Comparison of ENCODE assay signal across 8 mouse cellular contexts in genomic region chr8:69584611-69585202, GRCm38 (mm10). TPM values are rescaled to one million over a fixed set of nuclear protein-coding genes. Genes with fewer than 3 reads are reported as not detected.
DNase-seq lines count a peak whose midpoint lies in the region; ATAC-seq and TF ChIP-seq lines count a peak whose summit lies in the region.

No protein-coding gene starts in this region.

- H3K4me3 ChIP-seq in ES-Bruce4 (ENCODE audit: low read depth, low read length), result peak overlapping the region; percentile 55
- H3K4me3 ChIP-seq in embryonic facial prominence, embryonic 12.5 days, result peak overlapping the region; percentile 48
- peak overlapping the region; percentile 58 for H3K4me3 ChIP-seq in heart, embryonic 15.5 days
- peak overlapping the region; percentile 43 for H3K4me3 ChIP-seq in liver, postnatal 0 days (ENCODE audit: low read depth, low read length)
- H3K4me3 ChIP-seq in olfactory bulb, adult 2 months (ENCODE audit: insufficient read depth, low read depth, low read length), result peak overlapping the region; percentile 59

- no peak for TF ChIP-seq POLR2A in ES-Bruce4 (IDR thresholded peaks at IDR 0.05; ENCODE audit: insufficient read depth, low read length)
- no peak for TF ChIP-seq POLR2A in olfactory bulb, adult 2 months (IDR thresholded peaks at IDR 0.05; ENCODE audit: insufficient read depth, low read depth, low read length)

- H3K9me3 ChIP-seq in ES-Bruce4 (replicated peaks; ENCODE audit: control insufficient read depth, insufficient read depth, low read length, poor library complexity, severe bottlenecking), result no peaks in the 10 kb centered on the region; the same call in 1 of the 2 replicates
- no peaks in the 10 kb centered on the region for H3K9me3 ChIP-seq in embryonic facial prominence, embryonic 12.5 days
- H3K9me3 ChIP-seq in heart, embryonic 15.5 days (replicated peaks), result no peaks in the 10 kb centered on the region
- no peaks in the 10 kb centered on the region for H3K9me3 ChIP-seq in liver, postnatal 0 days (ENCODE audit: low read length)

- TF ChIP-seq CTCF in ES-Bruce4 (IDR thresholded peaks at IDR 0.05; ENCODE audit: low read depth, low read length), result no peak
- no peak for TF ChIP-seq CTCF in liver, postnatal 0 days (IDR thresholded peaks at IDR 0.05; ENCODE audit: low read depth)
- no peak for TF ChIP-seq CTCF in olfactory bulb, adult 2 months (IDR thresholded peaks at IDR 0.05; ENCODE audit: insufficient read depth, low read depth, low read length)

- no peaks in the 10 kb centered on the region for H3K36me3 ChIP-seq in ES-Bruce4 (ENCODE audit: control insufficient read depth, insufficient read depth, low read length, poor library complexity, severe bottlenecking)
- H3K36me3 ChIP-seq in embryonic facial prominence, embryonic 12.5 days, result no peaks in the 10 kb centered on the region
- H3K36me3 ChIP-seq in heart, embryonic 15.5 days, result no peaks in the 10 kb centered on the region
- H3K36me3 ChIP-seq in liver, postnatal 0 days (replicated peaks; ENCODE audit: insufficient read depth, low read length), result no peaks in the 10 kb centered on the region

- H3K9ac ChIP-seq in ES-Bruce4 (ENCODE audit: low read depth, poor library complexity, severe bottlenecking), result peak overlapping the region; percentile 81
- H3K9ac ChIP-seq in embryonic facial prominence, embryonic 12.5 days, result peak overlapping the region; percentile 73
- H3K9ac ChIP-seq in heart, embryonic 15.5 days, result peak overlapping the region; percentile 67
- peak overlapping the region; percentile 34; the same call in 1 of the 2 replicates for H3K9ac ChIP-seq in liver, postnatal 0 days (replicated peaks)

- 2% methylated on average over 54 of the region's 54 CpGs for WGBS in embryonic facial prominence, embryonic 12.5 days
- WGBS in heart, embryonic 15.5 days, result 1% methylated on average over 54 of the region's 54 CpGs
- WGBS in liver, postnatal 0 days (ENCODE audit: insufficient replicate concordance), result 2% methylated on average over 53 of the region's 54 CpGs
- 1% methylated on average over 54 of the region's 54 CpGs for WGBS in olfactory bulb, adult 2 months

- TF ChIP-seq EP300 in ES-Bruce4 (IDR thresholded peaks at IDR 0.05; ENCODE audit: insufficient read depth, low read depth, low read length), result no peak
- TF ChIP-seq EP300 in liver, postnatal 0 days (IDR thresholded peaks at IDR 0.05; ENCODE audit: low read depth), result no peak

- peak; percentile 62 for DNase-seq in adrenal gland, postnatal 14 days
- peak; percentile 28 to 54 for DNase-seq in kidney, postnatal 25 days
- DNase-seq in liver, postnatal 0 days, result peak; percentile 17

- H3K27ac ChIP-seq in ES-Bruce4 (ENCODE audit: insufficient read depth, low read length), result no peak overlapping the region
- no peak overlapping the region for H3K27ac ChIP-seq in embryonic facial prominence, embryonic 12.5 days
- H3K27ac ChIP-seq in heart, embryonic 15.5 days, result no peak overlapping the region
- no peak overlapping the region for H3K27ac ChIP-seq in liver, postnatal 0 days (ENCODE audit: low read depth)
- H3K27ac ChIP-seq in olfactory bulb, adult 2 months (ENCODE audit: insufficient read depth, low read depth, low read length), result peak overlapping the region; percentile 16; the same call in 1 of the 2 replicates

- H3K4me1 ChIP-seq in ES-Bruce4 (ENCODE audit: control insufficient read depth, insufficient read depth, low read length), result no peaks in the 10 kb centered on the region
- no peaks in the 10 kb centered on the region for H3K4me1 ChIP-seq in embryonic facial prominence, embryonic 12.5 days
- 0 out of 2 replicates have a peak, but pooled peaks cover 6% of the 10 kb centered on the region for H3K4me1 ChIP-seq in heart, embryonic 15.5 days (replicated peaks)
- no peaks in the 10 kb centered on the region for H3K4me1 ChIP-seq in liver, postnatal 0 days (ENCODE audit: insufficient read depth)
- H3K4me1 ChIP-seq in olfactory bulb, adult 2 months (ENCODE audit: control insufficient read depth, insufficient read depth, low read length), result peaks cover 4% of the 10 kb centered on the region; the same call in 1 of the 2 replicates

- H3K4me2 ChIP-seq in embryonic facial prominence, embryonic 12.5 days (replicated peaks), result peak overlapping the region; percentile 80
- H3K4me2 ChIP-seq in heart, embryonic 15.5 days, result peak overlapping the region; percentile 95
- H3K4me2 ChIP-seq in liver, postnatal 0 days (ENCODE audit: low read depth, low read length), result peak overlapping the region; percentile 68

- no peak for ATAC-seq in embryonic facial prominence, embryonic 12.5 days (ENCODE audit: insufficient number of reproducible peaks, insufficient read depth, low FRiP score, low TSS enrichment)
- ATAC-seq in heart, embryonic 15.5 days (replicated peaks; ENCODE audit: insufficient number of reproducible peaks, insufficient read depth, low FRiP score, low read depth), result no peak
- no peak for ATAC-seq in liver, postnatal 0 days
- no peak for ATAC-seq in monocyte, adult 5-6 weeks (replicated peaks; ENCODE audit: insufficient number of reproducible peaks, low FRiP score, low TSS enrichment, poor library complexity, severe bottlenecking)

- H3K27me3 ChIP-seq in ES-Bruce4 (ENCODE audit: control insufficient read depth, insufficient read depth, low read length, poor library complexity, severe bottlenecking), result no peaks in the 10 kb centered on the region; the same call in 1 of the 2 replicates
- H3K27me3 ChIP-seq in embryonic facial prominence, embryonic 12.5 days, result peaks cover 8% of the 10 kb centered on the region
- no peaks in the 10 kb centered on the region for H3K27me3 ChIP-seq in heart, embryonic 15.5 days
- H3K27me3 ChIP-seq in liver, postnatal 0 days (ENCODE audit: insufficient read depth, low read length), result 0 out of 2 replicates have a peak, but pooled peaks cover 5% of the 10 kb centered on the region

RNA-seq across cellular contexts. Expression of gene Zfp868, which starts 40.6 kb away (rescaled TPM):
- polyA plus RNA-seq in ES-Bruce4 (2011; ENCODE audit: insufficient read depth, insufficient read length, low read depth, missing spikeins), result 16.8 and 21.6 TPM in 2 replicates
- total RNA-seq in adrenal gland, postnatal 14 days (2021), result 12.3 and 13.6 TPM in 2 replicates
- polyA plus RNA-seq in embryonic facial prominence, embryonic 12.5 days (2016; fragmentation: Nextera tagmentation; extraction: Ambion mirVana), result 29.5 and 34.5 TPM in 2 replicates
- polyA plus RNA-seq in heart, embryonic 15.5 days (2015; fragmentation: Nextera tagmentation; extraction: Ambion mirVana), result 13.7 and 14.2 TPM in 2 replicates
- 4.5 and 4.6 TPM in 2 replicates for polyA plus RNA-seq in liver, postnatal 0 days (2015; fragmentation: Nextera tagmentation; extraction: Ambion mirVana)
- polyA plus RNA-seq in olfactory bulb, adult 2 months (2012; ENCODE audit: insufficient read depth, insufficient read length, low replicate concordance, missing spikeins), result not detected in 2 replicates
- 25.9 to 37.5 TPM (median 28.9 TPM) in 3 replicates for total RNA-seq in monocyte, adult 5-6 weeks (2017)
